Mouse (Mus musculus) forebrain, embryonic 14.5 days (tissue): ENCODE measurements around the gene Rpl9-ps1. TPM values are rescaled to one million over a fixed set of nuclear protein-coding genes. Genes with fewer than 3 reads are reported as not detected.

ENCODE experiments used
- ATAC-seq: fragments of 200-750 bp; cut with Nextera tagmentation; 2 replicates; pipeline ENCODE4 v1.8.0; 2017; ENCODE audit warnings: mild to moderate bottlenecking, moderate library complexity
- DNase-seq: peaks from one replicate; pipeline ENCODE4 v3.0.0-alpha.2; 2015; ENCODE audit warnings: low spot score
- H3K27ac ChIP-seq: fragments of 300-500 bp; sonication (generic); 2 replicates; pipeline ENCODE4 v1.5.1; 2014; ENCODE audit warnings: low read depth, mild to moderate bottlenecking, control low read depth, low read length, moderate library complexity
- H3K27me3 ChIP-seq: fragments of 300-500 bp; sonication (generic); replicated peaks from 2 replicates; pipeline ENCODE4 v1.6.1; 2014; ENCODE audit warnings: low read length, control low read depth, mixed read lengths; ENCODE audit not compliant: control insufficient read depth, insufficient read depth
- H3K36me3 ChIP-seq: fragments of 300-500 bp; sonication (generic); 2 replicates; pipeline ENCODE4 v1.6.1; 2014; ENCODE audit warnings: low read length, control low read depth; ENCODE audit not compliant: control insufficient read depth, insufficient read depth
- H3K4me1 ChIP-seq: fragments of 300-500 bp; sonication (generic); 2 replicates; pipeline ENCODE4 v1.6.1; 2014; ENCODE audit warnings: antibody characterized with exemption, low read length, control low read depth; ENCODE audit not compliant: control insufficient read depth, insufficient read depth
- H3K4me2 ChIP-seq: fragments of 300-500 bp; sonication (generic); 2 replicates; pipeline ENCODE4 v1.6.1; 2014; ENCODE audit warnings: mild to moderate bottlenecking, control low read depth, low read length
- H3K4me3 ChIP-seq: fragments of 300-500 bp; sonication (generic); 2 replicates; pipeline ENCODE4 v1.5.1; 2014; ENCODE audit warnings: low read depth, low read length, control low read depth
- H3K9ac ChIP-seq: fragments of 300-500 bp; sonication (generic); 2 replicates; pipeline ENCODE4 v1.6.1; 2014; ENCODE audit warnings: mild to moderate bottlenecking, low read length, control low read depth, moderate library complexity
- H3K9me3 ChIP-seq: fragments of 300-500 bp; sonication (generic); replicated peaks from 2 replicates; pipeline ENCODE4 v1.6.1; 2016; ENCODE audit warnings: low read length, control low read depth, mixed read lengths; ENCODE audit not compliant: control insufficient read depth
- WGBS: fragments of 180-500 bp; shearing (Covaris S2); extraction: QIAGEN DNeasy Blood & Tissue Kit; methylation state at CpG from one replicate; pipeline ENCODE4 v1.1.7; 2014; 5-methylcytosine and 5-hydroxymethylcytosine counted together
- polyA plus RNA-seq: library from polyadenylated mRNA; unstranded; fragments of >200 nt; fragmentation: Nextera tagmentation; extraction: Ambion mirVana; gene quantifications from 2 replicates; pipeline ENCODE4 v1.2.1, GENCODE M21; 2014

Rpl9-ps1 gene
- polyA plus RNA-seq, 1 experiment from 2014 or later, result not detected

DNA sequence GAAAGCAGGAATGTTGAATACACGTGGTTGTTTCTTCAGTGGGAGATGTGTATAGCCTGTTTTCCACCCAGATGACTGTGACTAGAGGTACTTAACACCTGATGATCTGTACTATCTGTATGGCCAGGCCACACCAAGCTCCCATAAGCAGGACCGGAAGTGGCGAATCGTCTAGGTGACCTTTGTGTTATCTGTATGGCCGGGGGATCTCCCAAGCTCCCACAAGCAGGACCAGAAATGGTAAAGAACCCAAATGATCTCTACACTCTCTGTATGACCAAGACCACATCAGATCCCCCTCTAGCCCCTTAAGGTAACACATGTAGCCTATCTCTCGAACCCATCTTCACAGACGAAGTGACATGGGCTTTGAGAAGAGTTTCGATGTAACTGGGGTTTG is 9.2 kb upstream of the Rpl9-ps1 start:
- DNase-seq (no peak), ATAC-seq (no peak)
- H3K27me3 ChIP-seq, result no peaks in the 10 kb centered on the region
- no peak overlapping the region for H3K4me2 ChIP-seq
- no peak overlapping the region for H3K4me3 ChIP-seq
- H3K4me1 ChIP-seq, result no peaks in the 10 kb centered on the region
- H3K36me3 ChIP-seq, result no peaks in the 10 kb centered on the region
- no peak overlapping the region for H3K9ac ChIP-seq
- no peaks in the 10 kb centered on the region for H3K9me3 ChIP-seq
- no peak overlapping the region for H3K27ac ChIP-seq
- WGBS, result 90% methylated on average over 8 of the region's 8 CpGs

DNA sequence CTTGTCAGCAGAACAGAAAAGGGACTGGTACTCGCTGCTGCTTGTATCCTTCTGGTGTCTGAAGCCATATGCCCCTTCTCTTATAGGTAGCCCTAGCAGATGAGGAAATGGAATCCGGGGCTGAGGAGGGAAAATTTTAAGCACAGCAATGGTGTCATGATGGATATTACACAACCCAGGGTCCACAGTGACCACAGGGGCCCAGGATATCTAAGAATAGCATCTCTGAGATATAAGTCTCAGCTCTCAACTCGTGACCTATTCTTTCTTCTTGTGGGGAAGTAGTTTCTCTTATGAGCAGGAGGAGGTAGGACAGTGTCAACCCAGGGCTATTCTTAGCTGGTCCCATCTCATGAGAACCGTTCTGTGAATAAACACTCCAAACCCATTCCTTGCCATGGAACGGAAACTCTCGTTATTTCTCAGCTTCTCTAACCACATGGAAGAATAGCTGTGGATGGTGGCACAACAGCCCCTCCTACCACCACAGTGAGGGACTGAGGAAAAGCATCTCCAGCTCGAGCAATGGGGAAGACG is 4.0 kb upstream of the Rpl9-ps1 start, which contains the start of gene Ccl3:
Gene Ccl3 (minus strand): TSS at position 51 of the 537 bp plus-strand sequence.
- Histone ChIP-seq H3K9ac (no peak within 1 kb of the TSS), H3K36me3 (no peaks in the 10 kb centered on the region), H3K4me2 (no peak within 1 kb of the TSS), H3K9me3 (no peaks in the 10 kb centered on the region), H3K27me3 (no peaks in the 10 kb centered on the region), H3K4me1 (no peaks in the 10 kb centered on the region), H3K27ac (no peak within 1 kb of the TSS), H3K4me3 (no peak within 1 kb of the TSS)
- DNase-seq, result no peak
- no peak for ATAC-seq
- 82% methylated on average over 8 of the region's 8 CpGs for WGBS

DNA sequence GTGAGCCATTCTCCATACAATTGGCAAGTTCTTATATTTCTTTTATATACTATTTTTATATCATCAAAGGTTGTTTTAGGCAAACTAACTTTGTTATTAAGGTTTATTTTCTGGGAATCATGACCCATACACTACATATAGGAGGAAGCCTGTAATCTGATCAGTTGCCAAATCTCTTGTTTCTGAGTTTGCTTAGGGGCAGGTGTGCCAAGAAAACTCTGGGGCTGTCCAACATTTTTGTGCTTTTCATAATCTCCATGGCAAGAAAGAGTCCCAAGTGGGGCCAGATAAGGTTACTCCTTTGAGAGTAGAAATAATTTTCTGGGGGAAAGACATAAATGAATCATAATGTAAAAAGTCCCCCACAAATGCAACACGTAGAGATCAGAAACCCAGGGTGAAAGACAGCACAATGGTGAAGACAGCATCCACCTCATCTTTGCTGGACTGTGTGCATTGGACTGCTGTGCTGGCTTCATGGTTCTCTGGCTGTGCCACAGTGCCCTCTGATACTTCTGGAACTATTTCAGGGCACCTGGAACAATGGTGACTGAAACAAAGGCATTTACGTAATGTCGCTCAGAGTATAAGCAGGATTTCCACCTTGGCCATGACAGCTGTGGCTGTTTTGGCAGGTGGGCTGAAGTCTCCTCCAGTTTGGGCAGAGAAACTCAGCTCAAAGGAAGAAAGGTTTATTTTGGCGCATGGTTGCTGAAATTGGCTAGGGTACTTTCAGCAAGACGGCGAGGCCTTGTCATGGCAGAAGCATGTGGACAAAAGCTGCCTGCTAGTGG is 1.1 kb upstream of the Rpl9-ps1 start:
- no peak overlapping the region for H3K4me3 ChIP-seq
- no peaks in the 10 kb centered on the region for H3K9me3 ChIP-seq
- no peak for DNase-seq
- no peak overlapping the region for H3K27ac ChIP-seq
- H3K36me3 ChIP-seq, result no peaks in the 10 kb centered on the region
- no peaks in the 10 kb centered on the region for H3K27me3 ChIP-seq
- no peaks in the 10 kb centered on the region for H3K4me1 ChIP-seq
- WGBS, result 92% methylated on average over 6 of the region's 6 CpGs
- H3K4me2 ChIP-seq, result no peak overlapping the region
- H3K9ac ChIP-seq, result no peak overlapping the region
- no peak for ATAC-seq

DNA sequence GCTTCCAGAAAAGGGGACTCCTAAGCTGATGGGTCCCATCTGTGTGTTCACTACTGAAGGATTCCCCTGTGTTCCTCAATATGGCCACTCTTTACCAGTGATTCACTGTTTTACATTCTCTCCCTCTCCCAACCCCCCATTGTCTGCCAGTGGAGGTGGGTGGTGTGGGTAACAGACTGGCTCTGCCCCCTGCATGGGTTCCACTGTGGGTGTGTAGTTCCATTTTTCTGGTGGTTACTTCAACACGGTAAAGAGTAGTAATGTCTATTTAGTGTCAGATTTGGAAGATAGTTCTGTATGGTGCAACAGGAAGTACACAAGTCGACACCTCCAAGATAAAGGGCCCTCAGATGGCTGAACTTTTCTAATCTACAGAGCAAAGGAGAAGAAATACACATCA is 4.2 kb downstream of the Rpl9-ps1 start:
- Histone ChIP-seq H3K4me2 (no peak overlapping the region), H3K36me3 (no peaks in the 10 kb centered on the region), H3K27ac (no peak overlapping the region), H3K4me1 (no peaks in the 10 kb centered on the region), H3K4me3 (no peak overlapping the region), H3K27me3 (no peaks in the 10 kb centered on the region), H3K9ac (no peak overlapping the region), H3K9me3 (no peaks in the 10 kb centered on the region)
- ATAC-seq, result no peak
- 87% methylated on average over 2 of the region's 2 CpGs for WGBS
- no peak for DNase-seq

DNA sequence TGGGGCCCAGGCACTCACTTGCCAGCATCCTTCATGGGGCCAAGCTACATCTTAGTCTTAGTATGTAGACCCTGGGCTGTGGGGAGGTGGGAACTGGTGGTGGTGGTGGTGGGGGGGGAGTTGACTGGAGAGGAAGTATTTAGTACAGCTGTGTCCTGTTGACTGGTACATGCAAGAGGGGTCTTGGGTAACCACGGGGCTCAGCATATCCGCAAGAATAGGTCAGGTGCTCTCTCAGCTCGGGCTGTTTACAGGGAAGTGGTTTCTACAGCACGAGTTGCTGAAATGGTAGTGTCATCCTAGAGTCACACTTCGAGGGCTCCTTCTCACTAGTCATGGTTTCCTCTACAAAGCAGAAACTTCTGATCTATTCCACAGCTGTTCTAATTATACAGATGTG is 5.3 kb downstream of the Rpl9-ps1 start:
- H3K36me3 ChIP-seq, result no peaks in the 10 kb centered on the region
- H3K4me1 ChIP-seq, result no peaks in the 10 kb centered on the region
- ATAC-seq (no peak), DNase-seq (no peak)
- no peak overlapping the region for H3K9ac ChIP-seq
- no peak overlapping the region for H3K4me2 ChIP-seq
- H3K9me3 ChIP-seq, result no peaks in the 10 kb centered on the region
- no peak overlapping the region for H3K4me3 ChIP-seq
- no peaks in the 10 kb centered on the region for H3K27me3 ChIP-seq
- 89% methylated on average over 5 of the region's 5 CpGs for WGBS
- H3K27ac ChIP-seq, result no peak overlapping the region

DNA sequence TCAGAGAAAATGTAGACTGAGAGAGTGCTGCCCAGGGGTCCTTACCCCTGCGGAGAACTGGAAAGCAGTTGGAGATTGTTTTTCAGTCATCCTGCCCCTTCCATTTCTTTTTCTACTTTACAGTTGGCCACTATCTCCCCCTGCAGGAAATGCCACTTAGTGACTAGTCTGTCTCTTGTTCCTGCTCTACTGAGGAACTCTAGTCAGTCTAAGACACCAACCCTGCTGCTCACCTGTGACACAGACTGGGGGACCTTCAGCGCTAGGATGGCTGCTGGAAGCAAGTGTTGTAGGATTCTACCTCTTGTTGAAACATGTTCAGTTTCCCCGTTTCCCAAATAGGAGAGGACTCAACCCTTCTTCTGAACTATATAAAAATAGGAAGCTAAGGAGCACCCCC is 5.9 kb downstream of the Rpl9-ps1 start:
- DNase-seq (no peak), ATAC-seq (no peak)
- 71% methylated on average over 3 of the region's 3 CpGs for WGBS
- Histone ChIP-seq H3K4me1 (no peaks in the 10 kb centered on the region), H3K4me2 (no peak overlapping the region), H3K9me3 (no peaks in the 10 kb centered on the region), H3K27me3 (no peaks in the 10 kb centered on the region), H3K27ac (no peak overlapping the region), H3K36me3 (no peaks in the 10 kb centered on the region), H3K4me3 (no peak overlapping the region), H3K9ac (no peak overlapping the region)

DNA sequence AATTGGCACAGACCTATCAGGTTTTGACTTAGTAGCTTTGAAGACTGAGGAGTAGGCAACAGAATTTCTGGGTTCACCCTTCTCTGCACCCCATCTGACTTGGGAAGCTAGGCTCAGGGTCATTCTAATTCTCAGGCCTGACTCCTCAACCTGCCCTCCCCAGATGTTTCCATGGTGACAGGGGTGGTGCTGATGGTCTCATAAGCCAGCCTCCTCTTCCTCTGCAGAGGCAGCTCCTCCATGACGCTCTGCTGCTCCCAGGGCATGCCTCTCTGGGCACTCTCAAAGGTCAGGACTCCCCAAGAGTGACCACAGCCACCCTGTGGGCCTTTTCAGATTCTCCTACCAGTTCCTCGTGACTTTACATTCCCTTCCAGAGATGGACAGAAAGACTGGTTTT is 6.5 kb downstream of the Rpl9-ps1 start:
- no peaks in the 10 kb centered on the region for H3K36me3 ChIP-seq
- H3K4me2 ChIP-seq, result no peak overlapping the region
- H3K4me3 ChIP-seq, result no peak overlapping the region
- H3K27ac ChIP-seq, result no peak overlapping the region
- H3K9me3 ChIP-seq, result no peaks in the 10 kb centered on the region
- H3K4me1 ChIP-seq, result no peaks in the 10 kb centered on the region
- ATAC-seq (no peak), DNase-seq (no peak)
- 53% methylated on average over 2 of the region's 2 CpGs for WGBS
- H3K27me3 ChIP-seq, result no peaks in the 10 kb centered on the region
- no peak overlapping the region for H3K9ac ChIP-seq

DNA sequence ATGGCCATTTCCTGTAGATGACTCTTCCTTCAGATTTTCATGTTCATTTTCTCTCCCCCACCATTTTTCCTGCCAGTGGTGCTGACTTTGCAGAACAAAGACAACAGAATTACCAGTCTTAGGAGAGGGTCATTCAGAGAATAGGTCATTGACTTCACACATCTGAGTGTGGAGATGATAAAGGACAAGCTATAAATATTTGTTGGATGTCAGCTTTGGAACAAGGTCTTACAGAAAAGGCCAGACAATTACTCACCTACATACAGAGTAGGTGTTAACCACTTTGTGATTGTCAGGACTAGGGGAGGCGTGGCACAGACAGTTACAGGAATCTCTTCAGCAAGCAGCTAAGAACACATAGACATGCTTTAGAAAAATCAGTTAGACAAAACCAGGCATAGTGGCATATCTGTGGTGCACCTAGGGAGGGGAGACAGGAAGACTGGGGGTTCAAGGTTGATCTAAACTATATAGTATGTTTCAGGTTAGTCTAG is 8.6 kb downstream of the Rpl9-ps1 start:
- no peak overlapping the region for H3K9ac ChIP-seq
- no peak overlapping the region for H3K4me2 ChIP-seq
- H3K4me3 ChIP-seq, result no peak overlapping the region
- no peaks in the 10 kb centered on the region for H3K4me1 ChIP-seq
- ATAC-seq, result no peak
- H3K9me3 ChIP-seq, result no peaks in the 10 kb centered on the region
- H3K27ac ChIP-seq, result no peak overlapping the region
- no peaks in the 10 kb centered on the region for H3K27me3 ChIP-seq
- no peak for DNase-seq
- 81% methylated on average over 1 of the region's 1 CpGs for WGBS
- no peaks in the 10 kb centered on the region for H3K36me3 ChIP-seq

DNA sequence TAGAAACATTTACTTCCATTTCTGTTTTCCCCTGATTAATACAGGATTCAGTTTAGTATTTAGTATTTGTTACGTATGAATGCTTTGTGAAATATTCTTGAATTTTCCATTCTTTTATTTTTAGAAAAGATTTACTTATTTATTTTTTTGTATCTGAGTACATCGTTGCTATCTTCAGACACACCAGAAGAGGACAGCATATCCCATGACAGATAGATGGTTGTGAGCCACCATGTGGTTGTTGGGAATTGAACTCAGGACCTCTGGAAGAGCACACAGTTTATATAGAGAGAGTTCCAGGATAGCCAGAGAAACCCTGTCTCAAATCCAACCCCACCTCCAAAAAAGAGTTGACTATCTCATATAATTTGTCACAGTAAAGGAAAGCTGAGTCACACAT is 10.5 kb downstream of the Rpl9-ps1 start:
- H3K27ac ChIP-seq, result no peak overlapping the region
- 87% methylated on average over 2 of the region's 2 CpGs for WGBS
- ATAC-seq, result no peak
- H3K4me1 ChIP-seq, result no peaks in the 10 kb centered on the region
- no peak overlapping the region for H3K4me2 ChIP-seq
- no peaks in the 10 kb centered on the region for H3K27me3 ChIP-seq
- H3K9me3 ChIP-seq, result no peaks in the 10 kb centered on the region
- H3K4me3 ChIP-seq, result no peak overlapping the region
- H3K9ac ChIP-seq, result no peak overlapping the region
- H3K36me3 ChIP-seq, result no peaks in the 10 kb centered on the region
- no peak for DNase-seq
